Mouse (Mus musculus) hindbrain, embryonic 16.5 days (tissue): Measurements from ENCODE around the gene Klk1b3. TPM values are rescaled to one million over a fixed set of nuclear protein-coding genes. Genes with fewer than 3 reads are reported as not detected.
"Not testable (repeated sequence)": the region's sequence is repeated elsewhere in the genome, so short reads cannot be mapped to it uniquely, and the experiment has no call there.

Experiments
- ATAC-seq: fragments of 200-750 bp; cut with Nextera tagmentation; 2 replicates; pipeline ENCODE4 v1.8.0; 2017; ENCODE audit warnings: moderate TSS enrichment, moderate library complexity
- H3K27ac ChIP-seq: fragments of 300-500 bp; sonication (generic); 2 replicates; pipeline ENCODE4 v1.5.1; 2014; ENCODE audit warnings: low read depth, mild to moderate bottlenecking, control low read depth, low read length, moderate library complexity
- H3K27me3 ChIP-seq: fragments of 300-500 bp; sonication (generic); replicated peaks from 2 replicates; pipeline ENCODE4 v1.6.1; 2014; ENCODE audit warnings: low read length; ENCODE audit not compliant: control insufficient read depth, insufficient read depth
- H3K36me3 ChIP-seq: fragments of 300-500 bp; sonication (generic); 2 replicates; pipeline ENCODE4 v1.6.1; 2014; ENCODE audit warnings: mild to moderate bottlenecking, low read length, moderate library complexity, mixed read lengths; ENCODE audit not compliant: control insufficient read depth, insufficient read depth
- H3K4me1 ChIP-seq: fragments of 300-500 bp; sonication (generic); 2 replicates; pipeline ENCODE4 v1.6.1; 2014; ENCODE audit warnings: low read depth, low read length; ENCODE audit not compliant: control insufficient read depth, insufficient read depth
- H3K4me2 ChIP-seq: fragments of 300-500 bp; sonication (generic); 2 replicates; pipeline ENCODE4 v1.6.1; 2014; ENCODE audit warnings: mild to moderate bottlenecking, low read length, control low read depth, moderate library complexity
- H3K4me3 ChIP-seq: fragments of 300-500 bp; sonication (generic); 2 replicates; pipeline ENCODE4 v1.5.1; 2014; ENCODE audit warnings: mild to moderate bottlenecking, low read length, control low read depth, moderate library complexity
- H3K9ac ChIP-seq: fragments of 300-500 bp; sonication (generic); 2 replicates; pipeline ENCODE4 v1.6.1; 2014; ENCODE audit warnings: low read depth, mild to moderate bottlenecking, control low read depth, low read length, moderate library complexity
- H3K9me3 ChIP-seq: fragments of 300-500 bp; sonication (generic); 2 replicates; pipeline ENCODE4 v1.6.1; 2014; ENCODE audit warnings: mild to moderate bottlenecking, low read length, moderate library complexity; ENCODE audit not compliant: control insufficient read depth
- WGBS: fragments of 180-500 bp; shearing (Covaris S2); extraction: QIAGEN DNeasy Blood & Tissue Kit; methylation state at CpG from one replicate; pipeline ENCODE4 v1.1.7; 2014; 5-methylcytosine and 5-hydroxymethylcytosine counted together
- polyA plus RNA-seq: library from polyadenylated mRNA; unstranded; fragments of >200 nt; fragmentation: Nextera tagmentation; extraction: Ambion mirVana; gene quantifications from 2 replicates; pipeline ENCODE4 v1.2.1, GENCODE M21; 2015

Klk1b3 gene
- polyA plus RNA-seq, 1 experiment from 2014 or later, result not detected

DNA sequence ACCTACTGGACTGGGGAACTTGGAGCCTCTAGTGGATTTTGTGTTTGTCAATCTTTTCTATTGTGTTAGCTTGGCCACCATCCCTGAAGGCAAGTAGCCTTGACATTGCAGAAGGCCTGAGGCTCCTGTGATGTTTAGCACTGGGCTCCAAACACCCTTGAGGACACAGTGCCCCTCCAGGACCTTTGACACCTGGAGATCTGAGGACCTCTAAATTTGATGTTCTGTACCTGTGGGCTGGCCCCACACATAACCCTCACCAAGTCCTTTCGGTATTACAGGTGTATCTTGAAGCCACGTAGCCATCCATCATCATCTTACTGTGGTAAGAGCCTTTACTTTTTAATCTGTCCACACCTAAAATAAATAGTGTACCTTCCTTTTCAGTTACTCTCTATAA is 50.0 kb downstream of the Klk1b3 start:
- H3K27ac ChIP-seq, result no peak overlapping the region
- 96% methylated on average over 2 of the region's 2 CpGs for WGBS
- peak overlapping the region; percentile 86 for H3K4me2 ChIP-seq
- peaks cover 23% of the 10 kb centered on the region for H3K36me3 ChIP-seq
- peak overlapping the region; percentile 84 for H3K4me3 ChIP-seq
- H3K9ac ChIP-seq, result peak overlapping the region; percentile 92
- peaks cover 21% of the 10 kb centered on the region for H3K4me1 ChIP-seq
- no peak for ATAC-seq
- no peaks in the 10 kb centered on the region for H3K9me3 ChIP-seq
- no peaks in the 10 kb centered on the region for H3K27me3 ChIP-seq

GRCm38 (mm10) chr7:44249248-44249647 is 51.3 kb downstream of the Klk1b3 start:
- Histone ChIP-seq H3K4me1 (peaks cover 21% of the 10 kb centered on the region), H3K27ac (no peak overlapping the region), H3K9me3 (no peaks in the 10 kb centered on the region), H3K36me3 (peaks cover 33% of the 10 kb centered on the region), H3K9ac (no peak overlapping the region), H3K27me3 (no peaks in the 10 kb centered on the region), H3K4me3 (no peak overlapping the region), H3K4me2 (no peak overlapping the region)
- 87% methylated on average over 4 of the region's 4 CpGs for WGBS
- no peak for ATAC-seq

DNA sequence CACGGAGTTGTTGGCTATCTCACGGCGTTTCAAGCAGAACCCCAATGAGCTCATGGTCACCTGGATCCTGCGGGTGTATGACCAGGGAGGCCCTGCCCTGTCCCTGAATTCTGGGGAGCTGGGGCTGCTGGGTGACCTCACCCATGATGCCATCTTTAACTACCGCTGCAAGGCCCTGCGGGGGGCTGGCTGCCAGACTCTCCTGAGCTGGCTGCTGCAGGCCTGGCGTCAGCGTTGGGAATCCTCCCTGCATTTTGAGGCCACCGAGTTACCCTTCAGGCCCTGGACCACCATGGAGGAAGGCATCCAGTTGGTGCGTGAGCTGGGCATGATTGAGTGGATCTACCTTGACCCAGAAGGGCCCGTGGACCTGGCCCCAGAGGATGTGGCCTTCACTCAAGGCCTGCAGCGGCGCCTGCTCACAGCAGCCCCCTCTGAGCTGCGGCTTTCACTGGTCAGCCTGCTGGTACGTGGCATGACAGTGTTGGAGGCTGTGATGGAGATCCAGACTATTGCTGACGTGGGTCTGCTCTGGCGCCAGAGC is 52.8 kb downstream of the Klk1b3 start:
- not testable (repeated sequence) for H3K9ac ChIP-seq, H3K27me3 ChIP-seq, H3K9me3 ChIP-seq, H3K4me3 ChIP-seq, ATAC-seq, H3K27ac ChIP-seq, H3K4me2 ChIP-seq
- Histone ChIP-seq H3K36me3 (peaks cover 33% of the 10 kb centered on the region), H3K4me1 (peaks cover 16% of the 10 kb centered on the region)
- WGBS, result 94% methylated on average over 17 of the region's 17 CpGs

Other genes with a start within 250 kb of the Klk1b3 start
- not detected in 2 replicates for gene Klk1b8, start 247.5 kb upstream of the Klk1b3 start, polyA plus RNA-seq
- not detected in 2 replicates for gene Klk1b1, start 231.4 kb upstream of the Klk1b3 start, polyA plus RNA-seq
- not detected in 2 replicates for gene Klk1b9, start 222.1 kb upstream of the Klk1b3 start, polyA plus RNA-seq
- not detected in 2 replicates for gene Klk1b11, start 202.3 kb upstream of the Klk1b3 start, polyA plus RNA-seq
- not detected in 2 replicates for gene Klk1b26, start 186.0 kb upstream of the Klk1b3 start, polyA plus RNA-seq
- gene Klk1b27, start 145.9 kb upstream of the Klk1b3 start, polyA plus RNA-seq, result 0.24 TPM in 1 of 2 replicates, not detected in the other
- gene Klk1b21, start 95.9 kb upstream of the Klk1b3 start, polyA plus RNA-seq, result not detected in 2 replicates
- not detected in 2 replicates for gene Klk1b22, start 85.5 kb upstream of the Klk1b3 start, polyA plus RNA-seq
- gene Klk1b16, start 61.4 kb upstream of the Klk1b3 start, polyA plus RNA-seq, result not detected in 2 replicates
- not detected in 2 replicates for gene Klk1b24, start 10.0 kb upstream of the Klk1b3 start, polyA plus RNA-seq
- not detected in 2 replicates for gene Klk1b4, start 9.2 kb downstream of the Klk1b3 start, polyA plus RNA-seq
- not detected in 2 replicates for gene Klk1b5, start 17.8 kb downstream of the Klk1b3 start, polyA plus RNA-seq
- gene Klk1, start 27.2 kb downstream of the Klk1b3 start, polyA plus RNA-seq, result not detected in 2 replicates
- gene Gm36864, start 38.0 kb downstream of the Klk1b3 start, polyA plus RNA-seq, result 0.15 TPM in 1 of 2 replicates, not detected in the other
- 0.67 and 1.7 TPM in 2 replicates for gene 1700028J19Rik, start 48.5 kb downstream of the Klk1b3 start, polyA plus RNA-seq
- gene 2410002F23Rik, start 48.5 kb downstream of the Klk1b3 start, polyA plus RNA-seq, result 216 and 218 TPM in 2 replicates
- gene Acp4, start 59.2 kb downstream of the Klk1b3 start, polyA plus RNA-seq, result 0.12 TPM in 1 of 2 replicates, not detected in the other
- gene Gm15517, start 63.3 kb downstream of the Klk1b3 start, polyA plus RNA-seq, result not detected in 2 replicates
- gene Clec11a, start 108.7 kb downstream of the Klk1b3 start, polyA plus RNA-seq, result 3.5 and 3.6 TPM in 2 replicates
- 33.1 and 33.6 TPM in 2 replicates for gene Shank1, start 112.1 kb downstream of the Klk1b3 start, polyA plus RNA-seq
- 74.8 and 75.6 TPM in 2 replicates for gene Syt3, start 185.9 kb downstream of the Klk1b3 start, polyA plus RNA-seq
- gene 1700008O03Rik, start 187.6 kb downstream of the Klk1b3 start, polyA plus RNA-seq, result 3.6 and 3.8 TPM in 2 replicates
- gene Lrrc4b, start 230.8 kb downstream of the Klk1b3 start, polyA plus RNA-seq, result 12.4 and 12.6 TPM in 2 replicates